Mouse (Mus musculus) G1E (cell line): Measurements from ENCODE around the gene Dcp1a. TPM values are rescaled to one million over a fixed set of nuclear protein-coding genes. Genes with fewer than 3 reads are reported as not detected.
A peak's percentile ranks its signal among the peaks of the same experiment; 100 is the strongest.
"Not testable (repeated sequence)": the region's sequence is repeated elsewhere in the genome, so short reads cannot be mapped to it uniquely, and the experiment has no call there.

Experiments used
- ATAC-seq: 2 replicates; pipeline ENCODE4 v1.8.0; 2016; ENCODE audit warnings: mild to moderate bottlenecking; ENCODE audit not compliant: insufficient number of reproducible peaks, poor library complexity, low FRiP score, severe bottlenecking; ENCODE audit errors: extremely low read depth
- DNase-seq: peaks from one replicate; pipeline ENCODE4 v3.0.0; 2012; ENCODE audit warnings: low spot score
- H3K27me3 ChIP-seq: 2 replicates; pipeline ENCODE4 v1.6.1; 2012; ENCODE audit warnings: mild to moderate bottlenecking, low read length, inconsistent platforms; ENCODE audit not compliant: insufficient read depth
- H3K36me3 ChIP-seq: replicated peaks from 2 replicates; pipeline ENCODE3; 2012; ENCODE audit warnings: mild to moderate bottlenecking, inconsistent platforms
- H3K4me1 ChIP-seq: 2 replicates; pipeline ENCODE4 v1.6.1; 2012; ENCODE audit warnings: low read depth, low read length, inconsistent platforms, mixed read lengths; ENCODE audit not compliant: insufficient read depth
- H3K4me3 ChIP-seq: 2 replicates; pipeline ENCODE4 v1.5.1; 2012; ENCODE audit warnings: low read depth, mild to moderate bottlenecking, inconsistent platforms, low read length, moderate library complexity, mixed read lengths
- H3K9me3 ChIP-seq: replicated peaks from 2 replicates; pipeline ENCODE4 v1.6.1; 2012; ENCODE audit warnings: inconsistent platforms
- CTCF ChIP-seq: IDR thresholded peaks from 2 replicates; pipeline ENCODE4 v1.5.1; 2012; ENCODE audit warnings: low read depth, low read length, inconsistent platforms, mixed read lengths
- GATA1 ChIP-seq: IDR thresholded peaks from 2 replicates; pipeline ENCODE4 v1.6.1; 2012; ENCODE audit warnings: borderline replicate concordance, low read length, inconsistent platforms, mixed read lengths
- GATA2 ChIP-seq: IDR thresholded peaks from 2 replicates; pipeline ENCODE4 v1.6.1; 2012; ENCODE audit warnings: low read depth, low read length, inconsistent platforms, borderline replicate concordance
- POLR2AphosphoS5 ChIP-seq: IDR thresholded peaks from 2 replicates; pipeline ENCODE4 v1.6.1; 2012; ENCODE audit warnings: low read depth, low read length, inconsistent platforms; ENCODE audit not compliant: insufficient replicate concordance
- TAL1 ChIP-seq: conservative IDR thresholded peaks from 2 replicates; pipeline ENCODE4 v1.6.1; 2012; ENCODE audit warnings: low read depth, low read length, inconsistent platforms, mixed read lengths
- polyA plus RNA-seq: library from polyadenylated mRNA; stranded (reverse); fragments of >175 nt; gene quantifications from 2 replicates; pipeline ENCODE4 v1.2.3, GENCODE M21; 2012
- total RNA-seq, 2 experiments: library from RNA; stranded (forward) in 1 of 2; stranded (reverse) in 1 of 2; fragments of 200-1000 nt in 1 of 2; fragments of >200 nt in 1 of 2; fragmentation: Nextera tagmentation in 1 of 2; gene quantifications; 2 replicates each; pipeline ENCODE4 v1.2.3; 2014 to 2017

Gene Dcp1a
- total and polyA plus RNA-seq, 3 experiments, result 30.5 to 73.2 (median 43.2) TPM

GRCm38 (mm10) chr14:30541541-30541940 is 62.2 kb downstream of the Dcp1a start:
- H3K27me3 ChIP-seq, result peaks cover 9% of the 10 kb centered on the region; the same call in 1 of the 2 replicates
- TF ChIP-seq CTCF (no peak), TAL1 (no peak), GATA2 (no peak), GATA1 (no peak), POLR2AphosphoS5 (no peak)
- H3K9me3 ChIP-seq, result no peaks in the 10 kb centered on the region
- H3K4me1 ChIP-seq, result peaks cover 19% of the 10 kb centered on the region
- no peak overlapping the region for H3K4me3 ChIP-seq
- DNase-seq (no peak), ATAC-seq (no peak)
- H3K36me3 ChIP-seq, result no peaks in the 10 kb centered on the region

GRCm38 (mm10) chr14:30543331-30543730 is 64.0 kb downstream of the Dcp1a start:
- not testable (repeated sequence) for DNase-seq, H3K27me3 ChIP-seq, H3K9me3 ChIP-seq, H3K36me3 ChIP-seq, H3K4me3 ChIP-seq, ATAC-seq
- H3K4me1 ChIP-seq, result peaks cover 31% of the 10 kb centered on the region

- no peaks in the 10 kb centered on the region for H3K9me3 ChIP-seq
- no peaks in the 10 kb centered on the region for H3K27me3 ChIP-seq
- peaks cover 30% of the 10 kb centered on the region for H3K36me3 ChIP-seq
- TF ChIP-seq TAL1 (no peak), GATA2 (no peak), GATA1 (no peak), CTCF (no peak), POLR2AphosphoS5 (no peak)
- peak; percentile 9 for ATAC-seq
- peaks cover 60% of the 10 kb centered on the region for H3K4me1 ChIP-seq
- peak; percentile 62 for DNase-seq
- peak within 1 kb of the TSS; percentile 82 for H3K4me3 ChIP-seq
Measured at GRCm38 (mm10) chr14:30548131-30548720, 68.9 kb downstream of the Dcp1a start, which contains the start of gene Tkt. Gene Tkt (plus strand): TSS chr14:30548359.

- DNase-seq (peak; percentile 90), ATAC-seq (peak; percentile 63)
- peak overlapping the region; percentile 82 for H3K4me3 ChIP-seq
- TF ChIP-seq GATA1, result no peak
- TF ChIP-seq CTCF, result no peak
- TF ChIP-seq POLR2AphosphoS5, result no peak
- no peak for TF ChIP-seq GATA2
- TF ChIP-seq TAL1, result no peak
- peaks cover 68% of the 10 kb centered on the region for H3K4me1 ChIP-seq
- H3K36me3 ChIP-seq, result peaks cover 38% of the 10 kb centered on the region
- no peaks in the 10 kb centered on the region for H3K27me3 ChIP-seq
- H3K9me3 ChIP-seq, result no peaks in the 10 kb centered on the region
Measured at GRCm38 (mm10) chr14:30548965-30549776, 69.8 kb downstream of the Dcp1a start.

GRCm38 (mm10) chr14:30549777-30550149 is 70.4 kb downstream of the Dcp1a start:
- TF ChIP-seq GATA2 (no peak), GATA1 (no peak), CTCF (no peak), POLR2AphosphoS5 (no peak), TAL1 (no peak)
- no peaks in the 10 kb centered on the region for H3K27me3 ChIP-seq
- H3K36me3 ChIP-seq, result peaks cover 44% of the 10 kb centered on the region
- peak overlapping the region; percentile 82 for H3K4me3 ChIP-seq
- no peak for ATAC-seq
- H3K9me3 ChIP-seq, result no peaks in the 10 kb centered on the region
- peak; percentile 14 for DNase-seq
- H3K4me1 ChIP-seq, result peaks cover 70% of the 10 kb centered on the region

GRCm38 (mm10) chr14:30550232-30551070 is 71.1 kb downstream of the Dcp1a start:
- H3K9me3 ChIP-seq, result no peaks in the 10 kb centered on the region
- TF ChIP-seq TAL1, result no peak
- TF ChIP-seq GATA2, result no peak
- no peak for TF ChIP-seq POLR2AphosphoS5
- no peak for ATAC-seq
- H3K27me3 ChIP-seq, result no peaks in the 10 kb centered on the region
- H3K4me3 ChIP-seq, result peak overlapping the region; percentile 82
- peaks cover 69% of the 10 kb centered on the region for H3K4me1 ChIP-seq
- DNase-seq, result peak; percentile 46
- H3K36me3 ChIP-seq, result peaks cover 50% of the 10 kb centered on the region
